Mouse (Mus musculus) liver, embryonic 14.5 days (tissue): ENCODE data around the gene Gm21973. TPM values are rescaled to one million over a fixed set of nuclear protein-coding genes. Genes with fewer than 3 reads are reported as not detected.

ENCODE experiments used
- ATAC-seq: fragments of 200-750 bp; cut with Nextera tagmentation; 2 replicates; pipeline ENCODE4 v1.8.0; 2017; ENCODE audit warnings: moderate number of reproducible peaks, mild to moderate bottlenecking, moderate library complexity; ENCODE audit not compliant: insufficient read depth
- DNase-seq, 3 experiments: peaks; one replicate each; pipeline ENCODE4 v3.0.0-alpha.2; 2012 to 2013; ENCODE audit warnings: low read depth in 3 of 3, low spot score in 3 of 3
- H3K27ac ChIP-seq: fragments of 300-500 bp; sonication (generic); 2 replicates; pipeline ENCODE4 v1.5.1; 2014; ENCODE audit warnings: moderate library complexity, mild to moderate bottlenecking, control low read depth, inconsistent platforms
- H3K27me3 ChIP-seq: fragments of 300-500 bp; sonication (generic); 2 replicates; pipeline ENCODE4 v1.6.1; 2014; ENCODE audit warnings: mild to moderate bottlenecking, low read length, moderate library complexity; ENCODE audit not compliant: control insufficient read depth, insufficient read depth
- H3K36me3 ChIP-seq: fragments of 300-500 bp; sonication (generic); replicated peaks from 2 replicates; pipeline ENCODE4 v1.6.1; 2014; ENCODE audit warnings: low read depth; ENCODE audit not compliant: control insufficient read depth, insufficient read depth
- H3K4me1 ChIP-seq, 2 experiments: fragments of 200-500 bp in 1 of 2; fragments of 300-500 bp in 1 of 2; sonication (generic) in 1 of 2; replicated peaks; 2 replicates each; pipeline ENCODE4 v1.6.1; 2012 to 2014; ENCODE audit warnings: antibody characterized with exemption in 1 of 2, inconsistent platforms in 1 of 2, low read length in 1 of 2; ENCODE audit not compliant: control insufficient read depth in 2 of 2, insufficient read depth in 2 of 2
- H3K4me2 ChIP-seq: fragments of 300-500 bp; sonication (generic); 2 replicates; pipeline ENCODE4 v1.6.1; 2014; ENCODE audit warnings: low read depth, mild to moderate bottlenecking, control low read depth, moderate library complexity
- H3K4me3 ChIP-seq, 2 experiments: fragments of 200-500 bp in 1 of 2; fragments of 300-500 bp in 1 of 2; sonication (generic) in 1 of 2; 2 replicates each; pipeline ENCODE4 v1.5.1; 2012 to 2014; ENCODE audit warnings: low read depth in 2 of 2, low read length in 2 of 2, mild to moderate bottlenecking in 2 of 2, control low read depth in 1 of 2, inconsistent platforms in 1 of 2, moderate library complexity in 1 of 2; ENCODE audit not compliant: insufficient read depth in 1 of 2
- H3K9ac ChIP-seq: fragments of 300-500 bp; sonication (generic); replicated peaks from 2 replicates; pipeline ENCODE4 v1.6.1; 2014; ENCODE audit warnings: mild to moderate bottlenecking, control low read depth, moderate library complexity
- H3K9me3 ChIP-seq: fragments of 300-500 bp; sonication (generic); 2 replicates; pipeline ENCODE4 v1.6.1; 2016; ENCODE audit warnings: low read length, mixed read lengths; ENCODE audit not compliant: control insufficient read depth
- CTCF ChIP-seq: IDR thresholded peaks from 2 replicates; pipeline ENCODE4 v1.5.1; 2016; ENCODE audit warnings: antibody characterized with exemption, low read depth, control low read depth
- EP300 ChIP-seq: IDR thresholded peaks from 2 replicates; pipeline ENCODE4 v1.6.1; 2016; ENCODE audit warnings: antibody characterized with exemption, low read depth
- WGBS: fragments of 180-500 bp; shearing (Covaris S2); extraction: QIAGEN DNeasy Blood & Tissue Kit; methylation state at CpG from one replicate; pipeline ENCODE4 v1.1.7; 2014; ENCODE audit not compliant: insufficient replicate concordance; 5-methylcytosine and 5-hydroxymethylcytosine counted together
- polyA plus RNA-seq, 2 experiments: library from polyadenylated mRNA; depleted of rRNA in 1 of 2; stranded (reverse) in 1 of 2; unstranded in 1 of 2; fragments of >200 nt; fragmentation: Nextera tagmentation in 1 of 2; extraction: Ambion mirVana in 1 of 2; gene quantifications; 2 replicates each; pipeline versions ENCODE4 v1.2.1 to v1.2.3; 2012 to 2014

Gm21973 gene
- polyA plus RNA-seq (2012; rRNA removed) (not detected in 2 replicates), polyA plus RNA-seq (2014; fragmentation: Nextera tagmentation; extraction: Ambion mirVana) (not detected in 2 replicates)

GRCm38 (mm10) chr15:10325080-10325479 is at the start of gene Gm21973:
Gene Gm21973, plus strand, starts transcription at chr15:10325380.
- Histone ChIP-seq H3K4me1 (no peaks in the 10 kb centered on the region), H3K9me3 (no peaks in the 10 kb centered on the region), H3K9ac (no peak within 1 kb of the TSS), H3K36me3 (no peaks in the 10 kb centered on the region), H3K4me3 (no peak within 1 kb of the TSS), H3K4me2 (no peak within 1 kb of the TSS), H3K27me3 (no peaks in the 10 kb centered on the region), H3K27ac (no peak within 1 kb of the TSS)
- no peak for ATAC-seq
- WGBS = 67% methylated on average over 2 of the region's 2 CpGs
- no peak for DNase-seq
- no peak for TF ChIP-seq EP300
- TF ChIP-seq CTCF = no peak

DNA sequence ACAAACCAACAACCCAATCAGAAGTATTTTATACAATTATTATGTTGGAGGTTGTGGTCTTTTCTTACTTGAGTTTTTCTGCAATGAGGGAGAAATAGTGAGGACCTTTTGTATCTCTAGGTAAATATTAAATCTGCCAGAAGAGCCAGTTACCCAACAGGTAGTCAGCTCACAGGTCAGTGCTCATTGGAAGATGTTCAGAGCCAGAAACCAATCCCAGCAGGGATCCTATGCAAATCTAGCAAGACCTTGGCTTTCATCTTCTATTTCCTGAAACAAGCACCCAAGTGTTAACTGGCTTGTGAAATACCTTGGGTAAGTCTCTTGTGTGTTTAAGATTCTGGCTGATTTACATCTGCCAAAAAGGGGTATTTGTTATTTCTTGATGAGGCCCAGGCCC is 48.8 kb upstream of the Gm21973 start:
- no peak for ATAC-seq

GRCm38 (mm10) chr15:10277461-10277860 is 47.7 kb upstream of the Gm21973 start:
- H3K27ac ChIP-seq = no peak overlapping the region
- ATAC-seq (no peak), DNase-seq (no peak)
- no peaks in the 10 kb centered on the region for H3K4me1 ChIP-seq
- no peak overlapping the region for H3K9ac ChIP-seq
- no peak overlapping the region for H3K4me2 ChIP-seq
- 47% methylated on average over 4 of the region's 4 CpGs for WGBS
- no peak overlapping the region for H3K4me3 ChIP-seq
- no peaks in the 10 kb centered on the region for H3K9me3 ChIP-seq
- H3K36me3 ChIP-seq = no peaks in the 10 kb centered on the region
- no peak for TF ChIP-seq EP300
- TF ChIP-seq CTCF = no peak
- H3K27me3 ChIP-seq = no peaks in the 10 kb centered on the region

More for the DNA sequence above, 48.8 kb upstream of the Gm21973 start:
- H3K4me3 ChIP-seq = no peak overlapping the region
- no peaks in the 10 kb centered on the region for H3K36me3 ChIP-seq
- H3K27ac ChIP-seq = no peak overlapping the region
- H3K9me3 ChIP-seq = no peaks in the 10 kb centered on the region
- TF ChIP-seq EP300 = no peak
- TF ChIP-seq CTCF = no peak
- no peak for DNase-seq
- no peaks in the 10 kb centered on the region for H3K27me3 ChIP-seq
- H3K4me1 ChIP-seq = no peaks in the 10 kb centered on the region
- H3K4me2 ChIP-seq = no peak overlapping the region
- no peak overlapping the region for H3K9ac ChIP-seq

GRCm38 (mm10) chr15:10281546-10281945 is 43.6 kb upstream of the Gm21973 start:
- Histone ChIP-seq H3K27me3 (no peaks in the 10 kb centered on the region), H3K9ac (no peak overlapping the region), H3K27ac (no peak overlapping the region), H3K4me1 (no peaks in the 10 kb centered on the region), H3K4me2 (no peak overlapping the region), H3K4me3 (no peak overlapping the region), H3K36me3 (no peaks in the 10 kb centered on the region), H3K9me3 (no peaks in the 10 kb centered on the region)
- no peak for TF ChIP-seq EP300
- TF ChIP-seq CTCF = no peak
- DNase-seq (no peak), ATAC-seq (no peak)
- WGBS = 66% methylated on average over 5 of the region's 5 CpGs

- DNase-seq (no peak), ATAC-seq (no peak)
- no peak overlapping the region for H3K4me3 ChIP-seq
- H3K27ac ChIP-seq = no peak overlapping the region
- H3K36me3 ChIP-seq = no peaks in the 10 kb centered on the region
- TF ChIP-seq CTCF (no peak), EP300 (no peak)
- H3K9me3 ChIP-seq = no peaks in the 10 kb centered on the region
- no peak overlapping the region for H3K9ac ChIP-seq
- H3K4me1 ChIP-seq = no peaks in the 10 kb centered on the region
- H3K27me3 ChIP-seq = no peaks in the 10 kb centered on the region
- no peak overlapping the region for H3K4me2 ChIP-seq
Measured at GRCm38 (mm10) chr15:10283661-10284060, 41.5 kb upstream of the Gm21973 start.
